Mouse (Mus musculus): ENCODE data around the gene Slc39a3. TPM values are rescaled to one million over a fixed set of nuclear protein-coding genes. Genes with fewer than 3 reads are reported as not detected.
"Not testable (repeated sequence)": the region's sequence is repeated elsewhere in the genome, so short reads cannot be mapped to it uniquely, and the experiment has no call there.

Gene Slc39a3
- polyA plus RNA-seq, 1 experiment = 1.5 TPM

DNA sequence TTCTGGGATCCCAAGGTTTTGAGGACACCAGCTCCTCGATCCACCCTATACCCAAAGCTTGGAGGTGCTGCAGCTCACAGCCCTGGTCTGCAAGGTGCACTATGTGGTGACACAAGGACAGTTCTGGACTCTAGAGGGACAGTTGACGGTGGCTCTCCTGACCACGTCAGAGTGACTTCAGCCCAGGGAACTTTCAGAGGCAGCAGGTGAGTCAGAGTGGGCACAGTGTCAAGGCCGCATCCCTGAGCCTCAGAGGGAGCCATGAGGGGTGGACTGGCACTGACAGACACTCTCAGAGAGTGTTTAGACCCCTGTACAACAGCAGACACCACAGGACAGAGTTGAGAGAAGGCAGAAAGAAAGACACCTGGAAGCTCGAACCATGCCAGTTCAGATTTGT lies 15.4 kb upstream of the Slc39a3 start:
- Histone ChIP-seq H3K4me3 (replicated peaks) (no peak overlapping the region), H3K4me1 (ENCODE audit: control insufficient read depth) (peaks cover 31% of the 10 kb centered on the region), H3K36me3 (ENCODE audit: control insufficient read depth) (peaks cover 73% of the 10 kb centered on the region), H3K9me3 (ENCODE audit: control insufficient read depth, low read length) (no peaks in the 10 kb centered on the region), H3K27me3 (ENCODE audit: control insufficient read depth) (no peaks in the 10 kb centered on the region)
- TF ChIP-seq GATA1 (IDR thresholded peaks at IDR 0.05; ENCODE audit: low read length) (no peak), TAL1 (IDR thresholded peaks at IDR 0.05; ENCODE audit: low read length) (no peak)

DNA sequence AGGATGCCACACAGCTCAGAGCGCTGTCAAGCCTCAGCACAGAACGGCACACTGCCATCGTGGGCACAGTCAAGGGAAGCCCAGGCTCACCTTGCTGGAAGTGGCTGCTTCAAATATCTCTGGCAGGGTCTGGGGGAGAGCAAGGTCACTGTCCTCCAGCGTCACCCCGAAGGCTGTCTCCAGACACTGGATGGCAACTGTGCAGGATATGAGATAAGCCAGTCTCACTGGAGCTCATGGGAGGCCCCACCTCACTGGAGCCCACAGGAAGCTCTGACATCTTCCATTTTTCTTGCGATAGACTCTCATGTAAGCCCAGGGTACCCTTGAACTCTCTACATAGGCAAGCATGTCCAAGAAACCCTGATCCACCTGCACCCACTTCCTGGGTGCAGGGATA lies 13.9 kb upstream of the Slc39a3 start:
- H3K36me3 ChIP-seq (ENCODE audit: control insufficient read depth) = peaks cover 81% of the 10 kb centered on the region
- H3K4me3 ChIP-seq (replicated peaks) = no peak overlapping the region

DNA sequence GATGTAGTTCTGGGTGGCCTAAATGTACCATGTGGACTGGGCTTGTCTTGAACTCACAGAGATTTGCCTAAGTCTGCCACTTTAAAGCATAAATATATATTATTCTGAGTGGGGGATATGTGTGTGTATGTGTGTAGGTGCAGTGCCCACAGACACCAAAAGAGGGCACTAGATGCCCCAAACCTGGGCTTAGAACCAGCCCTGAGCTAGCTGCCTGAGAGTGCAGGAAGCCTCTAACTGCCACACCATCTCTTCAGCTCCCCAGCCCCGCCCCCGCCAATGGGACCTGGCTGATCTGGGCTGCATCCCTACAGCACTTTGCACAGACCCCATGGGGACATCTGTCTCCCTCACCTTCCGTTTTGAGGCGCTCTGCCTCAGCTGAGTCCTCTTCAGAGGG lies 13.4 kb upstream of the Slc39a3 start:
- TF ChIP-seq TAL1 (IDR thresholded peaks at IDR 0.05; ENCODE audit: low read length) (no peak), GATA1 (IDR thresholded peaks at IDR 0.05; ENCODE audit: low read length) (no peak)
- peaks cover 84% of the 10 kb centered on the region for H3K36me3 ChIP-seq (ENCODE audit: control insufficient read depth)
- no peaks in the 10 kb centered on the region for H3K9me3 ChIP-seq (ENCODE audit: control insufficient read depth, low read length)
- no peak overlapping the region for H3K4me3 ChIP-seq (replicated peaks)
- no peaks in the 10 kb centered on the region for H3K27me3 ChIP-seq (ENCODE audit: control insufficient read depth)
- H3K4me1 ChIP-seq (ENCODE audit: control insufficient read depth) = peaks cover 19% of the 10 kb centered on the region

More for the DNA sequence above, 13.9 kb upstream of the Slc39a3 start:
- H3K9me3 ChIP-seq (ENCODE audit: control insufficient read depth, low read length) = no peaks in the 10 kb centered on the region
- H3K27me3 ChIP-seq (ENCODE audit: control insufficient read depth) = no peaks in the 10 kb centered on the region
- peaks cover 20% of the 10 kb centered on the region for H3K4me1 ChIP-seq (ENCODE audit: control insufficient read depth)
- no peak for TF ChIP-seq GATA1 (IDR thresholded peaks at IDR 0.05; ENCODE audit: low read length)

DNA sequence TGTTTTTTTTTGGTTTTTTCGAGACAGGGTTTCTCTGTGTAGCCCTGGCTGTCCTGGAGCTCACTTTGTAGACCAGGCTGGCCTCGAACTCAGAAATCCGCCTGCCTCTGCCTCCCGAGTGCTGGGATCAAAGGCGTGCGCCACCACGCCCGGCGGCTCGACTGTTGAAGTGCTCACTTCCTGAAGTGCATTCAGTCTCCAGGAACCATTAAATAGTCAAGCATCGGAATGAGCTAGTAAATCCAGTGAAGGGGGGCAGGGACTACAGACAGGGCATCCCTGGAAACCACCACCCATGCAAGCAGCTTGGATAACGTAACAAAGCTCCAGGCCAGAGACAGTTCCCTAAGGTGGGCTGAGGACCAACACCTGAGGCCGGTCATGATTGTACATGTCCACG lies 8.0 kb upstream of the Slc39a3 start:
- H3K4me3 ChIP-seq (replicated peaks); H3K27me3 ChIP-seq (ENCODE audit: control insufficient read depth); H3K4me1 ChIP-seq (ENCODE audit: control insufficient read depth); H3K9me3 ChIP-seq (ENCODE audit: control insufficient read depth, low read length): not testable (repeated sequence)
- H3K36me3 ChIP-seq (ENCODE audit: control insufficient read depth) = peaks cover 75% of the 10 kb centered on the region

DNA sequence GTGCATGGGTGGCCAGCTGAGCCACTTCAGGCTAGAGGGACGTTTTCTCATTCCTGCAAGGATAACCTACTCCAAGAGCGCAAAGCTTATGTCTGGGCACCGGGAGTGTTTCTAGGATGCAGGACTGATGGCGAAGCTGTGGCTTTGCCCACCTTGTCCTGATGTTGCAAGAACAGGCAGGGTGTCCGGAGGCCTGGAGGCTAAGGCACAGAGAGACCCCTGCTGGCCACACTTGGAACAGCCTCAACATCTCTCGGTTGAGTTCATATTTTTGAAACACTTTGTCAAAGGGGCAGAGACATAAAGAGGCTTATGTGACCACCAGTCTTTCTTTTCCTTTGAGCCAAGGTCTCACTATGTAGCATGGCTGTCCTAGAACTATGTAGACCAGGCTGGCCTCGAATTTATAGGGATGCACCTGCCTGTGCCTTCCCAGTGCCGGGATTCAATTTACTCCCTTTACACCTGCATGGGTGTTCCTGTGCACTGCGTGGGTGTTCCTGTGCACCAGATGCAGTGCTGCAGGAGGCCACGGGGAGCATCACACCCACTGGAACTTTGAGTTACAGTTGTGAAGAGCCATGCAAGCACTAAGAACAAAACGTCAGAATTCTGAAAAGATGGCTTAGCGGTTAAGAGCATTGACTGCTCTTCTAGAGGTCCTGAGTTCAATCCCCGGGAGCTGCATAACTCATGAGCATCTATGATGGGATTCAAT lies 4.4 kb upstream of the Slc39a3 start:
- H3K4me3 ChIP-seq (replicated peaks) = no peak overlapping the region
- no peaks in the 10 kb centered on the region for H3K27me3 ChIP-seq (ENCODE audit: control insufficient read depth)
- no peaks in the 10 kb centered on the region for H3K9me3 ChIP-seq (ENCODE audit: control insufficient read depth, low read length)
- H3K4me1 ChIP-seq (ENCODE audit: control insufficient read depth) = peaks cover 13% of the 10 kb centered on the region
- TF ChIP-seq TAL1 (IDR thresholded peaks at IDR 0.05; ENCODE audit: low read length) = no peak
- no peak for TF ChIP-seq GATA1 (IDR thresholded peaks at IDR 0.05; ENCODE audit: low read length)
- H3K36me3 ChIP-seq (ENCODE audit: control insufficient read depth) = peaks cover 39% of the 10 kb centered on the region

DNA sequence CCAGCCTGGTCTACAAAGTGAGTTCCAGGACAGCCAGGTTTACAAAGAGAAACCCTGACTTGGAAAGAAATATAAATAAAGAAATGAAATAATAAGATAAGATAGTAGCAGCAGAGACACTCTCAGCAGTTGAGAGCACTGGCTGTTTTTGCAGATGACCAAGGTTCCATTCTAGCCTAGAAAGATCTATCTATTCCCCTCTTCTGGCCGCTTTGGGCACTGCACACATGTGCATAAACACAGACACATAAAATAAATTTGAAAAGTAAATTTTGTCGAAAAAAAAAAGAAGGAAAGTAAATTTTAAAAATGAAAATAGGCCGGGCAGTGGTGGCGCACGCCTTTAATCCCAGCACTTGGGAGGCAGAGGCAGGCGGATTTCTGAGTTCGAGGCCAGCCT lies 975 bp downstream of the Slc39a3 start:
- peaks cover 22% of the 10 kb centered on the region for H3K36me3 ChIP-seq (ENCODE audit: control insufficient read depth)
- no peaks in the 10 kb centered on the region for H3K9me3 ChIP-seq (ENCODE audit: control insufficient read depth, low read length)
- no peaks in the 10 kb centered on the region for H3K27me3 ChIP-seq (ENCODE audit: control insufficient read depth)
- TF ChIP-seq GATA1 (IDR thresholded peaks at IDR 0.05; ENCODE audit: low read length) (no peak), TAL1 (IDR thresholded peaks at IDR 0.05; ENCODE audit: low read length) (no peak)
- peaks cover 22% of the 10 kb centered on the region for H3K4me1 ChIP-seq (ENCODE audit: control insufficient read depth)
- H3K4me3 ChIP-seq (replicated peaks) = no peak overlapping the region

DNA sequence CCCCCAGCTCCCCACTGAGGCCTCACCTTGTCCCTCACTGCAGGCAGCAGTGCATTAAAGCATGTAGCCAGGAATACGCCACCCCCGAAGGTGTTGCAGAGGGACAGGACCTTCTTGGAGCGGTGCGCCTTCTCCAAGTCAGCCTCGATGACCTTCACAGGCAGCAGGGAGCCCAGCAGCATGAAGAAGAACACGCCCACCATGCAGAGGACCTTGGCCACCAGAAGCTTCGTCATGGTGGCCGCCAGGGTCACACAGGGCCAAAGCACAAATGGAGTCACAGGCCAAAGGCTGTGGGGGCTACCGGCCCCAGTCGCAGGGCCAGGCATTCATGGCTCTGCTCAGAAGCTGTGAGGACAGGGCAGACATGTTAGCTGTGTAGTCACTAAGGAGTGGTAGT lies 3.6 kb downstream of the Slc39a3 start:
- no peak overlapping the region for H3K4me3 ChIP-seq (replicated peaks)
- H3K4me1 ChIP-seq (ENCODE audit: control insufficient read depth) = peaks cover 25% of the 10 kb centered on the region
- TF ChIP-seq TAL1 (IDR thresholded peaks at IDR 0.05; ENCODE audit: low read length) (no peak), GATA1 (IDR thresholded peaks at IDR 0.05; ENCODE audit: low read length) (no peak)

DNA sequence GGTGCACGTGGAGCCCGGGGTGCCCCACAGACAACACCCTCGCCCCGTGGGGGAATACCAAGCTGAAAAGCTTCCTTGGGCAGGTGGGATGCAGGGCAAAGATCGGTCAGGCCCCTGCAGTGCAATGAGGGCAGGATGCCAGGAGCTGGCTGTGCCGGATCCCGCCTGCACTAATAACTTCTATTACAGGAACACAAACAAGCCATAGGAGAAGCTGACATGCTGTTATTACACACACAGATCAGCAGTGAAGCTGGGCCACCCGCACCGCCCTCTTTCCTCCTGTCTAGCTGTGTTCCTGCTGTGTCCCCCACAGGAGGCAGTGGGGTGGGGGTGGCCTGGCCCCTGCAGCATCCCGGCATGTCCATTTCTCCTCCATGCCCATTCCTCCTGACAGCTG lies 8.2 kb downstream of the Slc39a3 start:
- Histone ChIP-seq H3K4me1 (ENCODE audit: control insufficient read depth) (peaks cover 15% of the 10 kb centered on the region), H3K27me3 (ENCODE audit: control insufficient read depth) (peaks cover 24% of the 10 kb centered on the region), H3K9me3 (ENCODE audit: control insufficient read depth, low read length) (no peaks in the 10 kb centered on the region), H3K36me3 (ENCODE audit: control insufficient read depth) (peaks cover 33% of the 10 kb centered on the region), H3K4me3 (replicated peaks) (no peak overlapping the region)
- no peak for TF ChIP-seq TAL1 (IDR thresholded peaks at IDR 0.05; ENCODE audit: low read length)
- TF ChIP-seq GATA1 (IDR thresholded peaks at IDR 0.05; ENCODE audit: low read length) = no peak

More for the DNA sequence above, 3.6 kb downstream of the Slc39a3 start:
- Histone ChIP-seq H3K36me3 (ENCODE audit: control insufficient read depth) (peaks cover 36% of the 10 kb centered on the region), H3K9me3 (ENCODE audit: control insufficient read depth, low read length) (no peaks in the 10 kb centered on the region), H3K27me3 (ENCODE audit: control insufficient read depth) (no peaks in the 10 kb centered on the region)

DNA sequence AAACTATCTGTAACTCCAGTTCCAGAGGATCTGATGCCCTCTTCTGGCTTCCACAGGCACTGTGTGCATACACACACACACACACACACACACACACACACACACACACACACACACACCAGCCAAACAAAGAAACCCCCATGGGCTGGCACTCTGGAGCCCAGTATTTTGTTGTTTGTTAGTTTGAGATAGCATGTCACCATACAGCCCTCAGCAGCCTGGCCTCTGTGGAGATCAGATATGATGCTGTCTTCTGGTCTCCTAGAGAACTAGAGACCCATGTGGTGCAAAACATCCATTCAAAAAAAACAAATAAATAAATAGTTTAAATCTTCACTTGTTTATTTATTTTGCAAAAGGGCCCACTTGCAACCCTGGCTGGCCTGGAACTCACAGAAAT lies 9.0 kb downstream of the Slc39a3 start:
- H3K27me3 ChIP-seq (ENCODE audit: control insufficient read depth) = peaks cover 32% of the 10 kb centered on the region
- TF ChIP-seq GATA1 (IDR thresholded peaks at IDR 0.05; ENCODE audit: low read length) (no peak), TAL1 (IDR thresholded peaks at IDR 0.05; ENCODE audit: low read length) (no peak)
- peaks cover 27% of the 10 kb centered on the region for H3K36me3 ChIP-seq (ENCODE audit: control insufficient read depth)
- H3K4me3 ChIP-seq (replicated peaks) = no peak overlapping the region
- H3K9me3 ChIP-seq (ENCODE audit: control insufficient read depth, low read length) = no peaks in the 10 kb centered on the region
- H3K4me1 ChIP-seq (ENCODE audit: control insufficient read depth) = peaks cover 13% of the 10 kb centered on the region

DNA sequence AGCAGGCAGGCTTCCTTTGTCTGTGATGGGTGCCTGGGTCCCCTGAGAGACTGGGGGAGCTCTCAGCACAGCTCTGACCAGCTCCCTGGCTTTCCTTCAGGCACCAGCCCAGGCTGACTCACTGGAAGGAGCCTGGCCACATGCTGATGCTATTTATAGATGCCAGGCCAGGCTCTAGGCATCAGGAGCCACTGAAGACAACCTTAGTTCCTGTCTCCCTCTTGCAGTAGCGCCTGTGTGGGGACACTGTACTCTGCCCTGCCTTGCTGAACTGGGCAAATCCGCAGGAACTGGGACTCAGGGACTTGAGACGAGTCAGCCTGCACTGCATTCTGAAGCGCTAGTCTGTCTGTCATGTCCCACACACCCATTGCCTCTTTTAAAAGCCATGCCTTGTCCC lies 9.9 kb downstream of the Slc39a3 start:
- Histone ChIP-seq H3K9me3 (ENCODE audit: control insufficient read depth, low read length) (no peaks in the 10 kb centered on the region; the same call in 1 of the 2 replicates), H3K4me1 (ENCODE audit: control insufficient read depth) (peaks cover 13% of the 10 kb centered on the region), H3K36me3 (ENCODE audit: control insufficient read depth) (peaks cover 19% of the 10 kb centered on the region), H3K27me3 (ENCODE audit: control insufficient read depth) (peaks cover 40% of the 10 kb centered on the region), H3K4me3 (replicated peaks) (no peak overlapping the region)
- TF ChIP-seq GATA1 (IDR thresholded peaks at IDR 0.05; ENCODE audit: low read length) (no peak), TAL1 (IDR thresholded peaks at IDR 0.05; ENCODE audit: low read length) (no peak)

All from erythroblast, embryonic 14.5 days (primary cell).